Mouse (Mus musculus): ENCODE results near the gene Olfr1138. TPM values are rescaled to one million over a fixed set of nuclear protein-coding genes. Genes with fewer than 3 reads are reported as not detected.

Gene Olfr1138
- polyA plus RNA-seq, 1 experiment from 2014 or later, result not detected

GRCm38 (mm10) chr2:87693847-87694246, 45.9 kb downstream of the Olfr1138 start, which contains the start of gene Olfr1136:
Gene Olfr1136 (minus strand): TSS chr2:87693947.
- no peaks in the 10 kb centered on the region for H3K4me1 ChIP-seq (replicated peaks; ENCODE audit: control insufficient read depth, insufficient read depth)
- no peaks in the 10 kb centered on the region for H3K36me3 ChIP-seq (ENCODE audit: control insufficient read depth, insufficient read depth, low read length)
- no peak within 1 kb of the TSS for H3K4me3 ChIP-seq (ENCODE audit: low read depth, low read length)
- H3K27ac ChIP-seq (replicated peaks), result no peak within 1 kb of the TSS
- ATAC-seq (ENCODE audit: low FRiP score, low TSS enrichment), result no peak
- no peak for DNase-seq (ENCODE audit: low spot score)
- no peak for TF ChIP-seq CTCF (IDR thresholded peaks at IDR 0.05; ENCODE audit: low read depth)
- TF ChIP-seq EP300 (optimal IDR thresholded peaks at IDR 0.05), result no peak
- H3K4me2 ChIP-seq (replicated peaks; ENCODE audit: low read depth), result no peak within 1 kb of the TSS
- H3K9me3 ChIP-seq (ENCODE audit: control insufficient read depth, low read length), result no peaks in the 10 kb centered on the region
- H3K9ac ChIP-seq (ENCODE audit: low read length), result no peak within 1 kb of the TSS
- H3K27me3 ChIP-seq (ENCODE audit: control insufficient read depth, insufficient read depth, low read length), result no peaks in the 10 kb centered on the region

Other genes with a start within 250 kb of the Olfr1138 start
- not detected in 2 replicates for gene Pramel7, start 242.9 kb downstream of the Olfr1138 start, polyA plus RNA-seq (2015; fragmentation: Nextera tagmentation; extraction: Ambion mirVana)
- not detected in 2 replicates for gene Pramel6, start 233.4 kb downstream of the Olfr1138 start, polyA plus RNA-seq (2015; fragmentation: Nextera tagmentation; extraction: Ambion mirVana)
- not detected in 2 replicates for gene Olfr153, start 208.2 kb downstream of the Olfr1138 start, polyA plus RNA-seq (2015; fragmentation: Nextera tagmentation; extraction: Ambion mirVana)
- gene Olfr1128, start 194.4 kb downstream of the Olfr1138 start, polyA plus RNA-seq (2015; fragmentation: Nextera tagmentation; extraction: Ambion mirVana), result not detected in 2 replicates
- gene Olfr1129, start 166.1 kb downstream of the Olfr1138 start, polyA plus RNA-seq (2015; fragmentation: Nextera tagmentation; extraction: Ambion mirVana), result not detected in 2 replicates
- not detected in 2 replicates for gene Olfr1130, start 133.8 kb downstream of the Olfr1138 start, polyA plus RNA-seq (2015; fragmentation: Nextera tagmentation; extraction: Ambion mirVana)
- not detected in 2 replicates for gene Olfr1131, start 112.9 kb downstream of the Olfr1138 start, polyA plus RNA-seq (2015; fragmentation: Nextera tagmentation; extraction: Ambion mirVana)
- not detected in 2 replicates for gene Olfr1132, start 102.4 kb downstream of the Olfr1138 start, polyA plus RNA-seq (2015; fragmentation: Nextera tagmentation; extraction: Ambion mirVana)
- not detected in 2 replicates for gene Olfr1133, start 92.6 kb downstream of the Olfr1138 start, polyA plus RNA-seq (2015; fragmentation: Nextera tagmentation; extraction: Ambion mirVana)
- gene Olfr1134, start 81.5 kb downstream of the Olfr1138 start, polyA plus RNA-seq (2015; fragmentation: Nextera tagmentation; extraction: Ambion mirVana), result not detected in 2 replicates
- not detected in 2 replicates for gene Olfr1135, start 66.3 kb downstream of the Olfr1138 start, polyA plus RNA-seq (2015; fragmentation: Nextera tagmentation; extraction: Ambion mirVana)
- gene Olfr1136, start 46.0 kb downstream of the Olfr1138 start, polyA plus RNA-seq (2015; fragmentation: Nextera tagmentation; extraction: Ambion mirVana), result not detected in 2 replicates
- gene Olfr1137, start 26.8 kb downstream of the Olfr1138 start, polyA plus RNA-seq (2015; fragmentation: Nextera tagmentation; extraction: Ambion mirVana), result not detected in 2 replicates
- gene Olfr1140, start 3.8 kb upstream of the Olfr1138 start, polyA plus RNA-seq (2015; fragmentation: Nextera tagmentation; extraction: Ambion mirVana), result not detected in 2 replicates
- gene Olfr1141, start 14.0 kb upstream of the Olfr1138 start, polyA plus RNA-seq (2015; fragmentation: Nextera tagmentation; extraction: Ambion mirVana), result not detected in 2 replicates
- gene Olfr152, start 39.5 kb upstream of the Olfr1138 start, polyA plus RNA-seq (2015; fragmentation: Nextera tagmentation; extraction: Ambion mirVana), result not detected in 2 replicates
- not detected in 2 replicates for gene Olfr1143, start 60.6 kb upstream of the Olfr1138 start, polyA plus RNA-seq (2015; fragmentation: Nextera tagmentation; extraction: Ambion mirVana)
- gene Olfr1145, start 69.8 kb upstream of the Olfr1138 start, polyA plus RNA-seq (2015; fragmentation: Nextera tagmentation; extraction: Ambion mirVana), result not detected in 2 replicates
- not detected in 2 replicates for gene Olfr1148, start 90.6 kb upstream of the Olfr1138 start, polyA plus RNA-seq (2015; fragmentation: Nextera tagmentation; extraction: Ambion mirVana)
- not detected in 2 replicates for gene Olfr1150-ps1, start 104.0 kb upstream of the Olfr1138 start, polyA plus RNA-seq (2015; fragmentation: Nextera tagmentation; extraction: Ambion mirVana)
- not detected in 2 replicates for gene Olfr1151, start 115.9 kb upstream of the Olfr1138 start, polyA plus RNA-seq (2015; fragmentation: Nextera tagmentation; extraction: Ambion mirVana)
- gene Olfr1152, start 126.5 kb upstream of the Olfr1138 start, polyA plus RNA-seq (2015; fragmentation: Nextera tagmentation; extraction: Ambion mirVana), result not detected in 2 replicates
- 0.10 TPM in 1 of 2 replicates, not detected in the other for gene Olfr1153, start 155.0 kb upstream of the Olfr1138 start, polyA plus RNA-seq (2015; fragmentation: Nextera tagmentation; extraction: Ambion mirVana)
- not detected in 2 replicates for gene Olfr1154, start 165.2 kb upstream of the Olfr1138 start, polyA plus RNA-seq (2015; fragmentation: Nextera tagmentation; extraction: Ambion mirVana)
- gene Olfr1155, start 205.2 kb upstream of the Olfr1138 start, polyA plus RNA-seq (2015; fragmentation: Nextera tagmentation; extraction: Ambion mirVana), result not detected in 2 replicates
- gene Olfr1156, start 213.1 kb upstream of the Olfr1138 start, polyA plus RNA-seq (2015; fragmentation: Nextera tagmentation; extraction: Ambion mirVana), result not detected in 2 replicates
- gene Olfr1157, start 228.3 kb upstream of the Olfr1138 start, polyA plus RNA-seq (2015; fragmentation: Nextera tagmentation; extraction: Ambion mirVana), result not detected in 2 replicates
- not detected in 2 replicates for gene Olfr74, start 234.7 kb upstream of the Olfr1138 start, polyA plus RNA-seq (2015; fragmentation: Nextera tagmentation; extraction: Ambion mirVana)

All from stomach, postnatal 0 days (tissue).